Mouse (Mus musculus): ENCODE measurements around the gene Slc44a3.

- no peak for TF ChIP-seq CTCF (IDR thresholded peaks at IDR 0.05; ENCODE audit: extremely low read depth, insufficient read length, insufficient replicate concordance, low read depth, low read length)
- no peak for TF ChIP-seq POLR2A (IDR thresholded peaks at IDR 0.05; ENCODE audit: low read depth, low read length)
These were observed 39.3 kb upstream of the Slc44a3 start for GRCm38 (mm10) chr3:121571491-121571890.

All from small intestine, adult 2 months (tissue).